Mouse (Mus musculus): ENCODE data around the gene Hps5.

DNA sequence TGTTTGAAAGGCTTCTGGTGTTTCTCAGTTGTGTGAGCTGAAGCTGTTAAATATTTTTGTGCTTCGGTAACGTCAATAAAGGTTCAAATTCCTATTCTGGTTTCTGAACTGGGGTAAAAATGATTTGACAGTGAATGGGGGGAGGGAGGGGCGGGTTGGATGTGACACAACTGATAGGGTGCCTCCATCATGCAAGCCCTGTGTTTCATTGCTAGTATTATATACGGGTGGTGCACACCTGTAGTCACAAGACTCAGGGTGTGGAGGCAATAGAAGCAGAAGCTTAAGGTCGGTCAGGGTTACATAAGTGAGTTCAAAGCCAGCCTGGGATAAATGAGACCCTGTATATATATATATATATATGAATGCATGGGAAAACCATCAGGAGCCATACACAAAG is 44.0 kb upstream of the Hps5 start:
- TF ChIP-seq CTCF (IDR thresholded peaks at IDR 0.05; ENCODE audit: borderline replicate concordance, insufficient read depth, low read depth, low read length) (no peak), POLR2A (IDR thresholded peaks at IDR 0.05; ENCODE audit: borderline replicate concordance, insufficient read depth, low read length) (no peak)

Data from cerebellum, adult 2 months (tissue).